9 mouse cellular contexts compared by ENCODE assay signal in genomic region chr4:82503274-82504014, GRCm38 (mm10).
DNase-seq lines count a peak whose midpoint lies in the region; ATAC-seq lines count a peak whose summit lies in the region.
"Had no signal": no experiment of that assay in that cellular context is flagged by ENCODE, and none has a peak within 500 bp of the region (broad histone marks: within the 10 kb centered on the region; RNA-seq: fewer than 3 reads in every experiment).

No protein-coding gene starts in this region.

- intact Hi-C loops in left cerebral cortex, postnatal 10 days (cut with DNase I), result loop anchor here (2.0 kb wide), 1 partner anchor 35 kb away; no protein-coding TSS in a partner anchor

- no peaks in the 10 kb centered on the region for H3K9me3 ChIP-seq in kidney, embryonic 15.5 days (replicated peaks)
- no peaks in the 10 kb centered on the region for H3K9me3 ChIP-seq in embryonic facial prominence, embryonic 12.5 days
- H3K9me3 ChIP-seq in hindbrain, embryonic 16.5 days (ENCODE audit: control insufficient read depth, low read length), result no peaks in the 10 kb centered on the region
- H3K9me3 ChIP-seq in midbrain, embryonic 15.5 days, result no peaks in the 10 kb centered on the region

- WGBS in kidney, embryonic 15.5 days, result 19% methylated on average over 8 of the region's 8 CpGs
- WGBS in embryonic facial prominence, embryonic 12.5 days, result 13% methylated on average over 8 of the region's 8 CpGs
- 19% methylated on average over 8 of the region's 8 CpGs for WGBS in hindbrain, embryonic 16.5 days
- WGBS in midbrain, embryonic 15.5 days, result 19% methylated on average over 8 of the region's 8 CpGs

- H3K4me3 ChIP-seq in kidney, embryonic 15.5 days (replicated peaks), result peak overlapping the region; percentile 79
- H3K4me3 ChIP-seq in embryonic facial prominence, embryonic 12.5 days, result peak overlapping the region; percentile 98
- peak overlapping the region; percentile 80 for H3K4me3 ChIP-seq in hindbrain, embryonic 16.5 days (ENCODE audit: low read length)
- peak overlapping the region; percentile 72 for H3K4me3 ChIP-seq in midbrain, embryonic 15.5 days

- no peak for ATAC-seq in kidney, embryonic 15.5 days (replicated peaks; ENCODE audit: low FRiP score)
- no peak for ATAC-seq in embryonic facial prominence, embryonic 12.5 days (ENCODE audit: insufficient number of reproducible peaks, insufficient read depth, low FRiP score, low TSS enrichment)
- ATAC-seq in hindbrain, embryonic 16.5 days, result no peak
- ATAC-seq in midbrain, embryonic 15.5 days (replicated peaks), result no peak
- ATAC-seq: Patski had no signal

- DNase-seq in kidney, postnatal 4 days, result no peak
- no peak for DNase-seq in right cerebral cortex, postnatal 4 days
- DNase-seq in left cerebral cortex, postnatal 10 days (ENCODE audit: extremely low spot score in 1 of 2, low spot score in 2 of 2), result no peak
- DNase-seq in embryo, embryonic 9.5 days (ENCODE audit: extremely low spot score), result no peak

- peaks cover 30% of the 10 kb centered on the region for H3K4me1 ChIP-seq in kidney, embryonic 15.5 days
- peaks cover 37% of the 10 kb centered on the region for H3K4me1 ChIP-seq in embryonic facial prominence, embryonic 12.5 days
- peaks cover 7% of the 10 kb centered on the region for H3K4me1 ChIP-seq in hindbrain, embryonic 16.5 days (ENCODE audit: control insufficient read depth, insufficient read depth, low read depth, low read length)
- peaks cover 20% of the 10 kb centered on the region for H3K4me1 ChIP-seq in midbrain, embryonic 15.5 days

- H3K9ac ChIP-seq in kidney, embryonic 15.5 days, result peak overlapping the region; percentile 86
- H3K9ac ChIP-seq in embryonic facial prominence, embryonic 12.5 days, result peak overlapping the region; percentile 100
- peak overlapping the region; percentile 97 for H3K9ac ChIP-seq in hindbrain, embryonic 16.5 days (ENCODE audit: low read depth, low read length)
- peak overlapping the region; percentile 64; the same call in 1 of the 2 replicates for H3K9ac ChIP-seq in midbrain, embryonic 15.5 days

- peak overlapping the region; percentile 96 for H3K4me2 ChIP-seq in kidney, embryonic 15.5 days
- H3K4me2 ChIP-seq in embryonic facial prominence, embryonic 12.5 days (replicated peaks), result peak overlapping the region; percentile 71
- peak overlapping the region; percentile 99 for H3K4me2 ChIP-seq in hindbrain, embryonic 16.5 days (ENCODE audit: low read length)
- peak overlapping the region; percentile 100 for H3K4me2 ChIP-seq in midbrain, embryonic 15.5 days

- no peak overlapping the region for H3K27ac ChIP-seq in kidney, embryonic 15.5 days
- H3K27ac ChIP-seq in embryonic facial prominence, embryonic 12.5 days, result peak overlapping the region; percentile 100; the same call in 1 of the 2 replicates
- peak overlapping the region; percentile 99 for H3K27ac ChIP-seq in hindbrain, embryonic 16.5 days (ENCODE audit: low read depth, low read length)
- peak overlapping the region; percentile 96 for H3K27ac ChIP-seq in midbrain, embryonic 15.5 days

- H3K36me3 ChIP-seq in kidney, embryonic 15.5 days, result peaks cover under 1% of the 10 kb centered on the region; the same call in 1 of the 2 replicates
- H3K36me3 ChIP-seq in embryonic facial prominence, embryonic 12.5 days, result peaks cover 4% of the 10 kb centered on the region; the same call in 1 of the 2 replicates
- no peaks in the 10 kb centered on the region for H3K36me3 ChIP-seq in hindbrain, embryonic 16.5 days (ENCODE audit: control insufficient read depth, insufficient read depth, low read length)
- no peaks in the 10 kb centered on the region for H3K36me3 ChIP-seq in midbrain, embryonic 15.5 days (replicated peaks)

- H3K27me3 ChIP-seq in kidney, embryonic 15.5 days, result peaks cover 37% of the 10 kb centered on the region
- no peaks in the 10 kb centered on the region for H3K27me3 ChIP-seq in embryonic facial prominence, embryonic 12.5 days
- H3K27me3 ChIP-seq in hindbrain, embryonic 16.5 days (replicated peaks; ENCODE audit: control insufficient read depth, insufficient read depth, low read length), result no peaks in the 10 kb centered on the region; the same call in 1 of the 2 replicates
- H3K27me3 ChIP-seq in midbrain, embryonic 15.5 days (replicated peaks), result no peaks in the 10 kb centered on the region
- H3K27me3 ChIP-seq: Patski had no signal
